11 mouse cellular contexts compared by ENCODE assay signal in the genomic region with DNA sequence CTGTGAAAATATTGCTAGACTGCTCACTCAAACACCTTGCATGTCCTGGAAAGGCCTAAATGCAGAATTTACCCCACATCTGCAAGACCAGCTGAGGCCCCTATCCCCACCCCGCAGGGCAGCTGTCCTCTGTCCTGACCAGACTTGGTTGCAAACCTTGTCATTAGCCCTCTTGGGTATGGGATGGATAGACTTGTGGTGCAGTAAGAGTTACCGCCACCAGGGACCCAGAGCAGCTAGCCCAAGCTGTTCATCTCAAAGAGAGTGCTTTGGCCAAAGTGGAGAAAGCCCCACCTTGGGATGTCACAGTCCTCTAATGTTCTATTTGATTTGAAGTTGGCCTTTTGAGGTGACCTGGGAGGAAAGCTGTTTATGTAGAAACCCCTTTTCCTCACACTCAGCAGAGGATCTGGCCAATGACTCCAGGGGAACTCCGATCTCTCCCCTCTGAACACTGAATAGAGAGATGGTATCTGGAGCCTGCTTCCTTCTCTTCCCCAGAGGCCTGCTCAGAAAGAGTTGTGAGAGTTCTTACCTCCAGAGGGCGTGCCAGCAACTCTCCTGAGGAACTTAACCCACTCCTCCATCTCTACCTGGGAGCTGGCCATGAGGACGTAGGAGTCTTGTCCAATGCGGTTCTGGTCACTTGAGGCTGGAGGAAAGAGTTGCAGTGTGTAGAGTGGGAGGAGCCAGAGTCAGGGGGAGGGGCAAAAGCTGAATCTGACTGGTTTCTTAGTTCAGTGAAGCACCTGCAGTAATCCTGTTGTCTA. TPM values are rescaled to one million over a fixed set of nuclear protein-coding genes. Genes with fewer than 3 reads are reported as not detected.
A peak's percentile ranks its signal among the peaks of the same experiment; 100 is the strongest.
DNase-seq lines count a peak whose midpoint lies in the region; ATAC-seq lines count a peak whose summit lies in the region.
"Had no signal": no experiment of that assay in that cellular context is flagged by ENCODE, and none has a peak within 500 bp of the region (broad histone marks: within the 10 kb centered on the region; RNA-seq: fewer than 3 reads in every experiment).

No protein-coding gene starts in this region.

- H3K9me3 ChIP-seq in limb, embryonic 10.5 days (replicated peaks), result no peaks in the 10 kb centered on the region
- no peaks in the 10 kb centered on the region for H3K9me3 ChIP-seq in hindbrain, embryonic 12.5 days (replicated peaks)
- H3K9me3 ChIP-seq: embryonic facial prominence, embryonic 13.5 days; heart, embryonic 13.5 days had no signal

- WGBS in limb, embryonic 10.5 days, result 56% methylated on average over 6 of the region's 6 CpGs
- WGBS in hindbrain, embryonic 12.5 days, result 62% methylated on average over 6 of the region's 6 CpGs

- ATAC-seq in hematopoietic stem cell, adult 5-6 weeks (replicated peaks in 1 of 2; ENCODE audit: insufficient read depth in 1 of 2, low FRiP score in 2 of 2, low TSS enrichment in 1 of 2, low read depth in 1 of 2, poor library complexity in 2 of 2, severe bottlenecking in 2 of 2), result peak; percentile 40 to 49; a peak in 3 of 4 replicates
- ATAC-seq in hindbrain, embryonic 12.5 days (ENCODE audit: low FRiP score), result no peak

- H3K27ac ChIP-seq in limb, embryonic 10.5 days, result no peak overlapping the region
- no peak overlapping the region for H3K27ac ChIP-seq in hindbrain, embryonic 12.5 days
- H3K27ac ChIP-seq: embryonic facial prominence, embryonic 13.5 days; heart, embryonic 13.5 days had no signal

- H3K27me3 ChIP-seq in limb, embryonic 10.5 days (ENCODE audit: low read depth, poor library complexity, severe bottlenecking), result no peaks in the 10 kb centered on the region
- H3K27me3 ChIP-seq in hindbrain, embryonic 12.5 days, result no peaks in the 10 kb centered on the region
- H3K27me3 ChIP-seq: embryonic facial prominence, embryonic 13.5 days had no signal

- no peak overlapping the region for H3K4me2 ChIP-seq in hindbrain, embryonic 12.5 days (replicated peaks)
- H3K4me2 ChIP-seq: embryonic facial prominence, embryonic 13.5 days; heart, embryonic 13.5 days had no signal

- H3K4me1 ChIP-seq in limb, embryonic 10.5 days, result peaks cover 8% of the 10 kb centered on the region; the same call in 1 of the 2 replicates
- no peaks in the 10 kb centered on the region for H3K4me1 ChIP-seq in hindbrain, embryonic 12.5 days
- H3K4me1 ChIP-seq: heart, embryonic 13.5 days had no signal

- peak; percentile 31 for DNase-seq in adrenal gland, postnatal 14 days
- no peak for DNase-seq in adrenal gland, adult 18-20 months (ENCODE audit: low spot score in 2 of 2)
- DNase-seq in CD4-positive helper T cell, adult 2 months (ENCODE audit: low read depth, low spot score), result peak; percentile 39
- DNase-seq in lung, postnatal 36 days, result peak; percentile 73
- DNase-seq in limb, embryonic 10.5 days (ENCODE audit: low spot score), result no peak
- no peak for DNase-seq in embryo, embryonic 11 days

- H3K4me3 ChIP-seq in limb, embryonic 10.5 days, result no peak overlapping the region
- no peak overlapping the region for H3K4me3 ChIP-seq in hindbrain, embryonic 12.5 days
- H3K4me3 ChIP-seq: embryonic facial prominence, embryonic 13.5 days; heart, embryonic 13.5 days had no signal

- no peaks in the 10 kb centered on the region for H3K36me3 ChIP-seq in limb, embryonic 10.5 days
- no peaks in the 10 kb centered on the region for H3K36me3 ChIP-seq in hindbrain, embryonic 12.5 days
- H3K36me3 ChIP-seq: embryonic facial prominence, embryonic 13.5 days; heart, embryonic 13.5 days had no signal

- H3K9ac ChIP-seq in hindbrain, embryonic 12.5 days, result no peak overlapping the region
- H3K9ac ChIP-seq: embryonic facial prominence, embryonic 13.5 days; heart, embryonic 13.5 days had no signal

RNA-seq across cellular contexts. Expression of a gene that starts 45.2 kb away (rescaled TPM):
- total RNA-seq in adrenal gland, postnatal 14 days (2021), result 5.2 and 10.5 TPM in 2 replicates
- 1 to 10 TPM; 2.9 to 5.0 TPM for total RNA-seq in adrenal gland, adult 18-20 months (2021)
- 59.3 and 82.2 TPM in 2 replicates for total RNA-seq in hematopoietic stem cell, adult 5-6 weeks (2017)
- 2.3 and 2.6 TPM in 2 replicates for polyA plus RNA-seq in limb, embryonic 10.5 days (2016; fragmentation: Nextera tagmentation; extraction: Ambion mirVana)
- polyA plus RNA-seq in hindbrain, embryonic 12.5 days (2016; fragmentation: Nextera tagmentation; extraction: Ambion mirVana), result 2.3 and 2.8 TPM in 2 replicates

RNA-seq across cellular contexts. Expression of a gene that starts 59.0 kb away (rescaled TPM):
- 0.67 TPM in 1 of 2 replicates, not detected in the other for total RNA-seq in adrenal gland, postnatal 14 days (2021)
- total RNA-seq in adrenal gland, adult 18-20 months (2021), result not detected
- total RNA-seq in hematopoietic stem cell, adult 5-6 weeks (2017), result not detected in 2 replicates
- polyA plus RNA-seq in limb, embryonic 10.5 days (2016; fragmentation: Nextera tagmentation; extraction: Ambion mirVana), result not detected in 2 replicates
- polyA plus RNA-seq in hindbrain, embryonic 12.5 days (2016; fragmentation: Nextera tagmentation; extraction: Ambion mirVana), result not detected in 2 replicates
- total RNA-seq: left cerebral cortex, postnatal 25 days had no signal
- polyA plus RNA-seq: embryonic facial prominence, embryonic 13.5 days had no signal

Comparison
In these comparisons a context has a peak if more than half of its experiments do, and no peak if none do; other contexts are left out.
1. DNase-seq: peak in adrenal gland, postnatal 14 days (single experiment), CD4-positive helper T cell, adult 2 months (single experiment) and lung, postnatal 36 days (single experiment); none in adrenal gland, adult 18-20 months (0 of 2), limb, embryonic 10.5 days (single experiment) and embryo, embryonic 11 days (single experiment).